Mouse (Mus musculus): Measurements from ENCODE around the gene Matn4. TPM values are rescaled to one million over a fixed set of nuclear protein-coding genes. Genes with fewer than 3 reads are reported as not detected.
"Not testable (repeated sequence)": the region's sequence is repeated elsewhere in the genome, so short reads cannot be mapped to it uniquely, and the experiment has no call there.

Matn4 gene
- total RNA-seq, 4 experiments from 2014 or later = 0.38 to 0.81 (median 0.67) TPM

- DNase-seq = no peak
Measured at GRCm38 (mm10) chr2:164366947-164367346, 38.0 kb downstream of the Matn4 start.

GRCm38 (mm10) chr2:164360974-164361657, 43.8 kb downstream of the Matn4 start:
- DNase-seq = no peak

- DNase-seq = no peak
Measured at GRCm38 (mm10) chr2:164359668-164360067, 45.3 kb downstream of the Matn4 start.

- DNase-seq = no peak
Measured at GRCm38 (mm10) chr2:164359031-164359430, 45.9 kb downstream of the Matn4 start.

GRCm38 (mm10) chr2:164358373-164358772, 46.6 kb downstream of the Matn4 start:
- no peak for DNase-seq

- peak; percentile 10 for DNase-seq
Measured at GRCm38 (mm10) chr2:164356177-164356967, 48.6 kb downstream of the Matn4 start.

GRCm38 (mm10) chr2:164353356-164353755, 51.6 kb downstream of the Matn4 start:
- DNase-seq = no peak

- no peak for DNase-seq
Measured at GRCm38 (mm10) chr2:164352697-164353096, 52.3 kb downstream of the Matn4 start.

GRCm38 (mm10) chr2:164348980-164349379, 56.0 kb downstream of the Matn4 start:
- no peak for DNase-seq

- not testable (repeated sequence) for DNase-seq
Measured at GRCm38 (mm10) chr2:164347697-164348096, 57.3 kb downstream of the Matn4 start.

- not testable (repeated sequence) for DNase-seq
Measured at GRCm38 (mm10) chr2:164343732-164344131, 61.2 kb downstream of the Matn4 start.

Small RNA genes within 50 kb of the gene (microRNA-seq; reads per million reads assigned to microRNA genes)
- 0 reads per million in 2 experiments for gene Mir7678

Other genes starting within 250 kb of the Matn4 start
- gene Kcns1, start 234.0 kb downstream of the Matn4 start, total RNA-seq (2022) = under 1 TPM in 1 of 4 experiments, not detected in 3; 0.14 TPM
- gene Wfdc5, start 222.4 kb downstream of the Matn4 start, total RNA-seq (2022) = not detected
- 1 to 10 TPM in 1 of 4 experiments, under 1 TPM in 2, not detected in 1; 0.40 to 4.7 (median 0.67) TPM for gene Wfdc12, start 214.6 kb downstream of the Matn4 start, total RNA-seq (2022)
- gene Wfdc15a, start 205.0 kb downstream of the Matn4 start, total RNA-seq (2022) = not detected
- not detected for gene Wfdc15b, start 183.5 kb downstream of the Matn4 start, total RNA-seq (2022)
- gene Svs2, start 166.7 kb downstream of the Matn4 start, total RNA-seq (2022) = not detected
- not detected for gene Svs3b, start 148.5 kb downstream of the Matn4 start, total RNA-seq (2022)
- not detected for gene Svs4, start 126.7 kb downstream of the Matn4 start, total RNA-seq (2022)
- gene Svs3a, start 115.9 kb downstream of the Matn4 start, total RNA-seq (2022) = not detected
- gene Svs6, start 88.4 kb downstream of the Matn4 start, total RNA-seq (2022) = not detected
- 1 to 10 TPM in 3 of 4 experiments, under 1 TPM in 1; 0.51 to 2.4 (median 2.3) TPM for gene Svs5, start 72.4 kb downstream of the Matn4 start, total RNA-seq (2022)
- gene Slpi, start 16.1 kb downstream of the Matn4 start, total RNA-seq (2022) = 10 to 100 TPM in 3 of 4 experiments, 1 to 10 TPM in 1; 8.5 to 24.2 (median 22.2) TPM
- gene Rbpjl, start 2.0 kb downstream of the Matn4 start, total RNA-seq (2022) = not detected
- 100 to 1,000 TPM in 2 of 4 experiments, 10 to 100 TPM in 2; 89.0 to 114 (median 105) TPM for gene Sdc4, start 38.7 kb upstream of the Matn4 start, total RNA-seq (2022)
- gene Sys1, start 51.8 kb upstream of the Matn4 start, total RNA-seq (2022) = 10 to 100 TPM; 26.2 to 34.8 (median 30.9) TPM
- gene Gm20458, start 55.8 kb upstream of the Matn4 start, total RNA-seq (2022) = 1 to 10 TPM in 3 of 4 experiments, not detected in 1; 2.3 to 7.3 (median 4.6) TPM
- not detected for gene Trp53tg5, start 68.6 kb upstream of the Matn4 start, total RNA-seq (2022)
- gene Dbndd2, start 80.9 kb upstream of the Matn4 start, total RNA-seq (2022) = 10 to 100 TPM in 2 of 4 experiments, 1 to 10 TPM in 2; 5.4 to 18.3 (median 11.6) TPM
- 10 to 100 TPM; 75.7 to 93.8 (median 88.6) TPM for gene Pigt, start 92.4 kb upstream of the Matn4 start, total RNA-seq (2022)
- not detected for gene Wfdc2, start 157.3 kb upstream of the Matn4 start, total RNA-seq (2022)
- not detected for gene Spint3, start 168.3 kb upstream of the Matn4 start, total RNA-seq (2022)
- under 1 TPM; 0.38 to 0.77 (median 0.52) TPM for gene Wfdc6a, start 180.3 kb upstream of the Matn4 start, total RNA-seq (2022)
- gene Eppin, start 188.4 kb upstream of the Matn4 start, total RNA-seq (2022) = not detected
- gene Wfdc6b, start 208.4 kb upstream of the Matn4 start, total RNA-seq (2022) = not detected
- under 1 TPM in 2 of 4 experiments, not detected in 2; 0.35 to 0.89 TPM for gene Wfdc8, start 208.5 kb upstream of the Matn4 start, total RNA-seq (2022)
- gene Wfdc16, start 233.6 kb upstream of the Matn4 start, total RNA-seq (2022) = not detected